Mouse (Mus musculus) kidney, embryonic 16.5 days (tissue): ENCODE measurements at regions not wholly inside any gene's neighbourhood (a gene's known extent, or its start where the extent isn't known, plus 50 kb on each side); places are given as distances from the start of the nearest gene placed in this dataset.

Experiments used
- ATAC-seq: fragments of 200-750 bp; cut with Nextera tagmentation; 2 replicates; pipeline ENCODE4 v1.8.0; 2017; ENCODE audit warnings: moderate TSS enrichment; ENCODE audit not compliant: low FRiP score, low TSS enrichment
- H3K27ac ChIP-seq: fragments of 300-500 bp; sonication (generic); 2 replicates; pipeline ENCODE4 v1.5.1; 2014; ENCODE audit warnings: low read length
- H3K27me3 ChIP-seq: fragments of 300-500 bp; sonication (generic); 2 replicates; pipeline ENCODE4 v1.6.1; 2014; ENCODE audit warnings: low read length, control low read depth, mixed read lengths; ENCODE audit not compliant: insufficient read depth
- H3K36me3 ChIP-seq: fragments of 300-500 bp; sonication (generic); 2 replicates; pipeline ENCODE4 v1.6.1; 2014; ENCODE audit warnings: low read length, control low read depth, mixed read lengths; ENCODE audit not compliant: insufficient read depth
- H3K4me1 ChIP-seq: fragments of 300-500 bp; sonication (generic); 2 replicates; pipeline ENCODE4 v1.6.1; 2014; ENCODE audit warnings: low read length, control low read depth, mixed read lengths; ENCODE audit not compliant: insufficient read depth
- H3K4me2 ChIP-seq: fragments of 300-500 bp; sonication (generic); replicated peaks from 2 replicates; pipeline ENCODE4 v1.6.1; 2014; ENCODE audit warnings: low read depth, low read length
- H3K4me3 ChIP-seq: fragments of 300-500 bp; sonication (generic); 2 replicates; pipeline ENCODE4 v1.5.1; 2014; ENCODE audit warnings: mild to moderate bottlenecking, low read length
- H3K9ac ChIP-seq: fragments of 300-500 bp; sonication (generic); replicated peaks from 2 replicates; pipeline ENCODE4 v1.6.1; 2014; ENCODE audit warnings: low read length
- H3K9me3 ChIP-seq: fragments of 300-500 bp; sonication (generic); 2 replicates; pipeline ENCODE4 v1.6.1; 2016; ENCODE audit warnings: low read length, control low read depth
- WGBS: fragments of 180-500 bp; shearing (Covaris S2); extraction: QIAGEN DNeasy Blood & Tissue Kit; methylation state at CpG from one replicate; pipeline ENCODE4 v1.1.7; 2014; 5-methylcytosine and 5-hydroxymethylcytosine counted together

DNA sequence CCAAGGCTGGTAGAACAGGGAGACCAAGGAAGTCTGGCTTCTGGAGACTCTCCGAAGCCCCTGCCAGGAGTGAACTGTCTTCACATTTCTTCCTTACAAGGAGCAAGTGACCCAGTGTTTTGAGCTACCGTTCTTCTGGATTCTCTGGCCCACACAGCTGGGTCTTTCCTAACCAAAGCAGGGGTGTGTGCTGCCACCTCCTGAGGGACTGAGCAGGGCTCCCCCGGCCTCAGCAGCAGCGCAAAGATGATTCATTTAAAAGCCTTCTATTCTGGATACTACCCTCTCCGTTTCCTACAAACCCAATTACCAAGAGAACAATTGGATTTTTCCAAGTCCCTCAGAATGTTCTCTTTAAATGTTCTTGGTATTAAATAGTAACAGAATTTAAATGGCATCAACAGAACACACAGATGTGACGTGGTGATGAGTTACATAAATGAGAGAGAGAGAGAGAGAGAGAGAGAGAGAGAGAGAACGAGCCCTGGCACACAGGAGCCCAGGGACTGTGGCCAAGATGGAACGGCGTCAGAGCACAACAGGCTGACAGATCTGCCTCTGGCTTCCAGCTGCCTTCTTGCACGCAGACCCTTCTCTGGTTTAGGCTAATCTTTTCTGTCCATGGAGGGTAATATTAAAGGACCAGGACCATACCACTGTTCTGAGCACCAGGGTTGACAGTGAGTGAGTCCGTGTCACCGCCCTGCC, 191.6 kb downstream of the Agtpbp1 start:
- Histone ChIP-seq H3K9me3 (no peaks in the 10 kb centered on the region), H3K9ac (no peak overlapping the region), H3K4me3 (no peak overlapping the region), H3K27me3 (no peaks in the 10 kb centered on the region), H3K27ac (no peak overlapping the region), H3K36me3 (no peaks in the 10 kb centered on the region), H3K4me2 (no peak overlapping the region), H3K4me1 (no peaks in the 10 kb centered on the region)
- no peak for ATAC-seq
- WGBS, result 83% methylated on average over 12 of the region's 12 CpGs

GRCm38 (mm10) chr13:59392828-59393227, 192.2 kb downstream of the Agtpbp1 start:
- Histone ChIP-seq H3K27ac (no peak overlapping the region), H3K4me1 (no peaks in the 10 kb centered on the region), H3K4me2 (no peak overlapping the region), H3K36me3 (no peaks in the 10 kb centered on the region), H3K4me3 (no peak overlapping the region), H3K9ac (no peak overlapping the region), H3K27me3 (no peaks in the 10 kb centered on the region), H3K9me3 (no peaks in the 10 kb centered on the region)
- no peak for ATAC-seq
- 77% methylated on average over 4 of the region's 4 CpGs for WGBS

GRCm38 (mm10) chr13:59387627-59388325, 197.3 kb downstream of the Agtpbp1 start:
- WGBS, result 74% methylated on average over 14 of the region's 14 CpGs
- Histone ChIP-seq H3K9me3 (no peaks in the 10 kb centered on the region), H3K4me1 (no peaks in the 10 kb centered on the region), H3K9ac (no peak overlapping the region), H3K27ac (no peak overlapping the region), H3K4me3 (no peak overlapping the region), H3K36me3 (no peaks in the 10 kb centered on the region), H3K27me3 (no peaks in the 10 kb centered on the region), H3K4me2 (no peak overlapping the region)
- no peak for ATAC-seq

DNA sequence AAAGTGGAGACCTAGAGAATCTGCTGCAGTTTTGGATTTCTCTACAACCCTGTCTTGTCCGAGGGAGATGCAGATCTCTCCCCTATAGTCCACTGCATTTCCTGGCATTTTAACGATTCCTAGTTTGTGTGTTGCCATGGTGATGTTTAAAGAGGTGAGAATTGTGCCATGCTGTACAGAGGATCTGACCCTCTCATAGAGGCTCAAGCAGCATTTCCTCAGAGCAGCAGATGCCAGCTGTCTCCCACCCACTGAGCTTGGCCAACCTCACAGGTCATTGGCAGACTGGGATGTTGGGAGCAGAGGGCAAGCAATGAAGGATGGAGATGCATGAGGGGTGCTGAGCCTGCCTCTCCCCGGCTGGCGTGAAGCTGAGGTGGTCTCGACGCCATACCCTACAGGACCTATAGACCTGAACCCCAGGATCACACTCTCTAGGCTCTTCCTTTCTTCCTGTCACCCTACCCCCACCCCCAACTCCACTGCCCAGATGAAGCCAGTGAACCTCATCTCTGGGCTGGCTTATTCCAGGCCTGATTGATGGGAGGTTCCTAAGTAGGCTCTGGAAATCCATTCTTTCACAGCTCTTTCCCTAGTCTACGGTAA, 198.0 kb downstream of the Agtpbp1 start:
- H3K36me3 ChIP-seq, result no peaks in the 10 kb centered on the region
- no peak overlapping the region for H3K9ac ChIP-seq
- WGBS, result 73% methylated on average over 7 of the region's 7 CpGs
- no peak overlapping the region for H3K27ac ChIP-seq
- no peaks in the 10 kb centered on the region for H3K27me3 ChIP-seq
- no peak overlapping the region for H3K4me3 ChIP-seq
- H3K9me3 ChIP-seq, result no peaks in the 10 kb centered on the region
- H3K4me2 ChIP-seq, result no peak overlapping the region
- no peak; the same call in 1 of the 2 replicates for ATAC-seq
- H3K4me1 ChIP-seq, result no peaks in the 10 kb centered on the region

GRCm38 (mm10) chr13:59385824-59386223, 199.2 kb downstream of the Agtpbp1 start:
- no peaks in the 10 kb centered on the region for H3K27me3 ChIP-seq
- no peaks in the 10 kb centered on the region for H3K4me1 ChIP-seq
- H3K36me3 ChIP-seq, result no peaks in the 10 kb centered on the region
- WGBS, result 65% methylated on average over 6 of the region's 6 CpGs
- ATAC-seq, result no peak
- H3K4me2 ChIP-seq, result no peak overlapping the region
- H3K9ac ChIP-seq, result no peak overlapping the region
- no peak overlapping the region for H3K27ac ChIP-seq
- no peak overlapping the region for H3K4me3 ChIP-seq
- no peaks in the 10 kb centered on the region for H3K9me3 ChIP-seq

DNA sequence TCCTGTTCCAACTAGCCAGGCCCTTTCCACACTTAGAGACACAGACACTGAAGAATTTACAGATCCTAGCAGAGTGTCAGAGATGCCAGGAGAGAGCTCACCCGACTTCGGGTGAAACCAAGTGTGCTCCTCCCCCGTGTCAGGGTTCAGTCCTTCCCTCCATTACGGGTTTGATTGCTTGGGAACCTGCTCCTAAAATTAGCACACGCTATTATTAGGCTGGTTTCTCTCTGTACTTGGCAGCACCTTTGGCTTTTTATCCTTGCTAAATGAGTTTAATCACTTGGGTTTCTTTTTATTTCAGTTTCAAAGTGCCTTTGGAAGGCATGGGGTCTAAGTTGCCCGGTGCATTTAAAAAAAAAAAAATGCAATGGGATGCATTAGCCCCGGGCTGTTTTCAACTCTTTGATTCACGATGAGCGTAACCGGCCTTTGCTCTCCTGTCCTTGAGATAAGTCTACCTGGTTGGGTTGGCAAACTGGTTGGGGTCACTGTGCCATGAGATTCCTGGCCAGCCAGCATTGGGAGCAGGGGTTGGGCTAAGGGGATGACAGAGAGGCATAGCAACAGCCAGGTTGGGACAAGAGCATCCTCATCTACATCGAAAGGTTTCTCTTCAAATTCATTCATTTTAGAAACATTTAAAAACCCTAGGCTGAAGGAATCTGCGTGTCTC, 214.7 kb downstream of the Agtpbp1 start:
- no peak overlapping the region for H3K9ac ChIP-seq
- no peaks in the 10 kb centered on the region for H3K36me3 ChIP-seq
- H3K4me1 ChIP-seq, result 0 out of 2 replicates have a peak, but pooled peaks cover 13% of the 10 kb centered on the region
- H3K9me3 ChIP-seq, result no peaks in the 10 kb centered on the region
- H3K27ac ChIP-seq, result no peak overlapping the region
- WGBS, result 79% methylated on average over 12 of the region's 12 CpGs
- no peak overlapping the region for H3K4me2 ChIP-seq
- no peak overlapping the region for H3K4me3 ChIP-seq
- ATAC-seq, result no peak
- no peaks in the 10 kb centered on the region for H3K27me3 ChIP-seq

DNA sequence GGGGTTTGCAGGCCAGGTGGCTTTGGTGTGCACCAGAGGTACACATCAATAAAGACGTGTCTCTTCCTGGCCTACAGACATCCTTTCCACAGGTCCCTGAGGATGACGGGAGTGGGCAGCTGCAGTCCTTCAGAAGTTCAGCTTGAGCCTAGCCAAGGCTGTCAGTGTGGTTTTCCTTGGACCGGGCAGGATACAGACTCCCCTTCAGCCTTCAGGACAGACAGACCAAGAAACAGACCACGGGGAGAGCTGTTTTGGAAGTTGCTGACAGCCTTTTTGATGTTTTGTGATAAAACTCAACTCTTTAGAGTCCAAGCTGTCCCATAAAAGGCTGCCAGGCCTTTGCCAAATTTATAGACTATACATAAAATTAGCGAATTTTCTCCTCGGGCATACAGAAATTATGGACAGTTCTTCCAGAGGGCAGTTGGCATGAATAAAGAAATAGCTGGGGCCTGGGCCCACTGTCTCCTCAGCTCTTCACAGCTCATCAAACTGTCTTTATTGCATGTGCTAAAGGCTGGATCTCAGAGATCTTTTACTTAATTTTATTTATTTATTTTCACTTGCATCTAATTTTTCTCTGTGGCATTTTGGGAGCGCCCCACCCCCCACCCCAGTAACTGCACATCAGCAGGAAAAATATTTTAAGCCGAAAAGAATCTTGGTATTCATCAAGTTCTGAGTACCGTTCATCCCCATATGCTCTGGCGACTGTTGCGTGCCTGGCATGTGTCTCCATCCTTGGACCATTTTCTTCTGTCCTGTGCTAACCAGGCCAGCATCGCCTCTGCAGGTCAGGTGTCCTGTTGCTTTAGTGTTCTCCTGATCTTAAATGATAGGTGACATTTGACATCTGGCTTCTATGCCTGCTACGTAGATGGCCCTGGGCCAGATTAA, 216.2 kb downstream of the Agtpbp1 start:
- H3K36me3 ChIP-seq, result no peaks in the 10 kb centered on the region
- ATAC-seq, result no peak
- H3K27ac ChIP-seq, result no peak overlapping the region
- no peaks in the 10 kb centered on the region for H3K9me3 ChIP-seq
- no peak overlapping the region for H3K4me3 ChIP-seq
- no peak overlapping the region for H3K9ac ChIP-seq
- 0 out of 2 replicates have a peak, but pooled peaks cover 13% of the 10 kb centered on the region for H3K4me1 ChIP-seq
- no peak overlapping the region for H3K4me2 ChIP-seq
- 51% methylated on average over 13 of the region's 13 CpGs for WGBS
- no peaks in the 10 kb centered on the region for H3K27me3 ChIP-seq

DNA sequence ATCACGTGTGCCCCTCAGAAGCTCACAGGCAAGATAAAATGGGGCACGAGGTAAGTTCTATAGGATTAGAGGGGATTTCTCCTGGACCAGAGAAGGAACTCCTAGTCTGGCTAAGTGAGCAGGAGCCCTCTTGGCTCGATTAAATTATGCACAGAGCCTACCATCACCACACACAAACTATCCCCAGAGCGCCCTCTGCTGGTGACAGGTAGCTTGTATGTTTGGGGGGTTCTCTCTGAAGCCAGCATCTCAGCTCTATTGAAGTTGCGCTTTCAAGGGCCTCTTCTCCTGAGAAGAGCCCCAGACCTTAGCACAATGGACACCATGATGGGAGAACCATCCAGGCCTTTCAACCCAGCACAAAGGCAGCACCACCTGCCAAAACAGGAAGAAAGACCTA, 219.6 kb downstream of the Agtpbp1 start:
- Histone ChIP-seq H3K9ac (no peak overlapping the region), H3K4me1 (0 out of 2 replicates have a peak, but pooled peaks cover 13% of the 10 kb centered on the region), H3K4me2 (no peak overlapping the region), H3K9me3 (no peaks in the 10 kb centered on the region), H3K27me3 (no peaks in the 10 kb centered on the region), H3K27ac (no peak overlapping the region), H3K36me3 (no peaks in the 10 kb centered on the region), H3K4me3 (no peak overlapping the region)
- WGBS, result 42% methylated on average over 5 of the region's 5 CpGs
- peak; percentile 57 for ATAC-seq

DNA sequence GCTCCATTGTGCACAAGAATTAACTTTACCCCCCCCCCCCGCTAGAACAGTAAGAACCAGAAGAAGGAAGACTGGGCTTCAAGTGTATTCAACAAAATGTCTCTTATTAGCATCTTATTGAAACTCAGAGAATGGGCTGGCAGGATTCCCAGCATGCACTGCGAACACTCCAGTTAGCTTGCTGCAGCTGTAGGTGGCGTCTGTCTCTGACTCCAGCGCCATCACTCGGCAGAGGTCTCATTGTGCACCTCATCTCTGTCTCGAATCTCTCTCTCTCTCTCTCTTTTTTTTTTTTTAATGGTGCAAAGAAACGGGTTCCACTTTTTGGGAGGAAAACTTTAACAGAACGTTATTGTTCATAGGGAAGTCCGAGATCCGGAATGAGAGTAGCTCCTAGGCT, 221.6 kb downstream of the Agtpbp1 start:
- no peak for ATAC-seq

More for the DNA sequence above, 221.6 kb downstream of the Agtpbp1 start:
- Histone ChIP-seq H3K4me1 (0 out of 2 replicates have a peak, but pooled peaks cover 11% of the 10 kb centered on the region), H3K4me3 (no peak overlapping the region), H3K9ac (no peak overlapping the region), H3K4me2 (no peak overlapping the region), H3K36me3 (no peaks in the 10 kb centered on the region), H3K9me3 (no peaks in the 10 kb centered on the region), H3K27ac (no peak overlapping the region), H3K27me3 (no peaks in the 10 kb centered on the region)
- WGBS, result 84% methylated on average over 10 of the region's 10 CpGs
